Mouse (Mus musculus) intestine, embryonic 15.5 days (tissue): ENCODE measurements around the gene Hipk1. TPM values are rescaled to one million over a fixed set of nuclear protein-coding genes. Genes with fewer than 3 reads are reported as not detected.
A peak's percentile ranks its signal among the peaks of the same experiment; 100 is the strongest.
"Not testable (repeated sequence)": the region's sequence is repeated elsewhere in the genome, so short reads cannot be mapped to it uniquely, and the experiment has no call there.

ENCODE experiments used
- ATAC-seq: fragments of 200-750 bp; cut with Nextera tagmentation; 2 replicates; pipeline ENCODE4 v1.8.0; 2017; ENCODE audit warnings: moderate TSS enrichment, moderate library complexity
- H3K27ac ChIP-seq: fragments of 300-500 bp; sonication (generic); 2 replicates; pipeline ENCODE4 v1.5.1; 2015; ENCODE audit warnings: mild to moderate bottlenecking, inconsistent platforms
- H3K27me3 ChIP-seq: fragments of 300-500 bp; sonication (generic); replicated peaks from 2 replicates; pipeline ENCODE4 v1.6.1; 2015; ENCODE audit warnings: inconsistent platforms
- H3K36me3 ChIP-seq: fragments of 300-500 bp; sonication (generic); 2 replicates; pipeline ENCODE4 v1.6.1; 2015; ENCODE audit warnings: inconsistent platforms
- H3K4me1 ChIP-seq: fragments of 300-500 bp; sonication (generic); replicated peaks from 2 replicates; pipeline ENCODE4 v1.6.1; 2015; ENCODE audit warnings: inconsistent platforms
- H3K4me2 ChIP-seq: fragments of 300-500 bp; sonication (generic); replicated peaks from 2 replicates; pipeline ENCODE4 v1.6.1; 2015; ENCODE audit warnings: mild to moderate bottlenecking, inconsistent platforms
- H3K4me3 ChIP-seq: fragments of 300-500 bp; sonication (generic); replicated peaks from 2 replicates; pipeline ENCODE4 v1.5.1; 2015; ENCODE audit warnings: inconsistent platforms
- H3K9ac ChIP-seq: fragments of 300-500 bp; sonication (generic); 2 replicates; pipeline ENCODE4 v1.6.1; 2015; ENCODE audit warnings: inconsistent platforms
- H3K9me3 ChIP-seq: fragments of 300-500 bp; sonication (generic); 2 replicates; pipeline ENCODE4 v1.6.1; 2016; ENCODE audit warnings: inconsistent platforms
- WGBS: fragments of 180-500 bp; shearing (Covaris S2); methylation state at CpG from one replicate; pipeline ENCODE4 v1.1.7; 2015; 5-methylcytosine and 5-hydroxymethylcytosine counted together
- polyA plus RNA-seq: library from polyadenylated mRNA; unstranded; fragments of >200 nt; fragmentation: Nextera tagmentation; extraction: Ambion mirVana; gene quantifications from 2 replicates; pipeline ENCODE4 v1.2.1, GENCODE M21; 2015

The Hipk1 gene
- 8.7 and 9.8 TPM in 2 replicates for polyA plus RNA-seq

- Histone ChIP-seq H3K27ac (peak within 1 kb of the TSS; percentile 91), H3K9me3 (no peaks in the 10 kb centered on the region), H3K4me2 (peak within 1 kb of the TSS; percentile 69), H3K36me3 (no peaks in the 10 kb centered on the region), H3K4me1 (no peaks in the 10 kb centered on the region), H3K27me3 (no peaks in the 10 kb centered on the region), H3K9ac (peak within 1 kb of the TSS; percentile 97), H3K4me3 (peak within 1 kb of the TSS; percentile 98)
- 9% methylated on average over 49 of the region's 49 CpGs for WGBS
- ATAC-seq = peak; percentile 97
Measured at GRCm38 (mm10) chr3:103791230-103792110, at the start of gene Hipk1. Hipk1 (minus strand) TSS chr3:103791563.

- H3K27ac ChIP-seq, H3K4me3 ChIP-seq, H3K9ac ChIP-seq, H3K27me3 ChIP-seq, H3K4me1 ChIP-seq, ATAC-seq, H3K4me2 ChIP-seq, H3K36me3 ChIP-seq, H3K9me3 ChIP-seq: not testable (repeated sequence)
- WGBS = 88% methylated on average over 7 of the region's 7 CpGs
Measured at GRCm38 (mm10) chr3:103840946-103841345, 49.6 kb upstream of the Hipk1 start.

- not testable (repeated sequence) for H3K9ac ChIP-seq, H3K36me3 ChIP-seq, H3K27ac ChIP-seq, ATAC-seq, H3K4me1 ChIP-seq, H3K27me3 ChIP-seq, H3K9me3 ChIP-seq, H3K4me3 ChIP-seq, H3K4me2 ChIP-seq
- 85% methylated on average over 3 of the region's 3 CpGs for WGBS
Measured at GRCm38 (mm10) chr3:103840195-103840594, 48.8 kb upstream of the Hipk1 start.

GRCm38 (mm10) chr3:103839711-103840110 lies 48.3 kb upstream of the Hipk1 start:
- H3K4me1 ChIP-seq = no peaks in the 10 kb centered on the region
- ATAC-seq = no peak
- 96% methylated on average over 6 of the region's 6 CpGs for WGBS
- H3K36me3 ChIP-seq = no peaks in the 10 kb centered on the region
- H3K27me3 ChIP-seq = no peaks in the 10 kb centered on the region
- H3K4me3 ChIP-seq = no peak overlapping the region
- H3K27ac ChIP-seq = no peak overlapping the region
- H3K9ac ChIP-seq = no peak overlapping the region
- H3K4me2 ChIP-seq = no peak overlapping the region
- no peaks in the 10 kb centered on the region for H3K9me3 ChIP-seq

GRCm38 (mm10) chr3:103836453-103836852 lies 45.1 kb upstream of the Hipk1 start:
- Histone ChIP-seq H3K27me3 (no peaks in the 10 kb centered on the region), H3K9ac (no peak overlapping the region), H3K4me1 (no peaks in the 10 kb centered on the region), H3K4me2 (no peak overlapping the region), H3K4me3 (no peak overlapping the region), H3K9me3 (no peaks in the 10 kb centered on the region), H3K27ac (no peak overlapping the region), H3K36me3 (no peaks in the 10 kb centered on the region)
- ATAC-seq = no peak
- 98% methylated on average over 5 of the region's 5 CpGs for WGBS

- 80% methylated on average over 10 of the region's 10 CpGs for WGBS
Measured at GRCm38 (mm10) chr3:103835951-103836310, 44.6 kb upstream of the Hipk1 start.

GRCm38 (mm10) chr3:103835272-103835950 lies 44.0 kb upstream of the Hipk1 start:
- no peak overlapping the region for H3K9ac ChIP-seq
- H3K4me1 ChIP-seq = no peaks in the 10 kb centered on the region
- no peak overlapping the region for H3K27ac ChIP-seq
- H3K4me2 ChIP-seq = no peak overlapping the region
- H3K27me3 ChIP-seq = no peaks in the 10 kb centered on the region
- 76% methylated on average over 6 of the region's 6 CpGs for WGBS
- ATAC-seq = no peak
- no peak overlapping the region for H3K4me3 ChIP-seq
- no peaks in the 10 kb centered on the region for H3K9me3 ChIP-seq
- H3K36me3 ChIP-seq = no peaks in the 10 kb centered on the region

More at GRCm38 (mm10) chr3:103835951-103836310, 44.6 kb upstream of the Hipk1 start:
- Histone ChIP-seq H3K36me3 (no peaks in the 10 kb centered on the region), H3K27me3 (no peaks in the 10 kb centered on the region), H3K4me1 (no peaks in the 10 kb centered on the region), H3K9ac (no peak overlapping the region), H3K27ac (no peak overlapping the region), H3K4me3 (no peak overlapping the region), H3K4me2 (no peak overlapping the region), H3K9me3 (no peaks in the 10 kb centered on the region)
- no peak for ATAC-seq

GRCm38 (mm10) chr3:103834001-103834400 lies 42.6 kb upstream of the Hipk1 start:
- Histone ChIP-seq H3K4me3 (no peak overlapping the region), H3K27me3 (no peaks in the 10 kb centered on the region), H3K4me2 (no peak overlapping the region), H3K9me3 (no peaks in the 10 kb centered on the region), H3K4me1 (no peaks in the 10 kb centered on the region), H3K9ac (no peak overlapping the region), H3K36me3 (no peaks in the 10 kb centered on the region), H3K27ac (no peak overlapping the region)
- WGBS = 64% methylated on average over 2 of the region's 2 CpGs
- peak; percentile 77 for ATAC-seq

- H3K27me3 ChIP-seq = no peaks in the 10 kb centered on the region
- H3K4me2 ChIP-seq = no peak within 1 kb of the TSS
- H3K27ac ChIP-seq = no peak within 1 kb of the TSS
- no peak within 1 kb of the TSS for H3K4me3 ChIP-seq
- H3K36me3 ChIP-seq = no peaks in the 10 kb centered on the region
- H3K4me1 ChIP-seq = no peaks in the 10 kb centered on the region
- ATAC-seq = peak; percentile 44; the same call in 1 of the 2 replicates
- H3K9me3 ChIP-seq = no peaks in the 10 kb centered on the region
- H3K9ac ChIP-seq = no peak within 1 kb of the TSS
Measured at GRCm38 (mm10) chr3:103832426-103832825, 41.1 kb upstream of the Hipk1 start, which contains the start of gene Bcl2l15. Bcl2l15 (plus strand) TSS chr3:103832601.

- 82% methylated on average over 7 of the region's 7 CpGs for WGBS
Measured at GRCm38 (mm10) chr3:103831146-103831545, 39.8 kb upstream of the Hipk1 start.

GRCm38 (mm10) chr3:103830681-103831080 lies 39.3 kb upstream of the Hipk1 start:
- not testable (repeated sequence) for ATAC-seq, H3K4me3 ChIP-seq, H3K4me2 ChIP-seq, H3K4me1 ChIP-seq, H3K9ac ChIP-seq, H3K36me3 ChIP-seq, H3K27ac ChIP-seq, H3K9me3 ChIP-seq, H3K27me3 ChIP-seq
- 55% methylated on average over 1 of the region's 1 CpGs for WGBS

More at GRCm38 (mm10) chr3:103831146-103831545, 39.8 kb upstream of the Hipk1 start:
- no peaks in the 10 kb centered on the region for H3K4me1 ChIP-seq
- no peak overlapping the region for H3K4me2 ChIP-seq
- no peaks in the 10 kb centered on the region for H3K9me3 ChIP-seq
- H3K36me3 ChIP-seq = no peaks in the 10 kb centered on the region
- no peak overlapping the region for H3K4me3 ChIP-seq
- no peak for ATAC-seq
- H3K27ac ChIP-seq = no peak overlapping the region
- H3K9ac ChIP-seq = no peak overlapping the region
- no peaks in the 10 kb centered on the region for H3K27me3 ChIP-seq

GRCm38 (mm10) chr3:103829036-103829435 lies 37.7 kb upstream of the Hipk1 start:
- no peak for ATAC-seq

More at GRCm38 (mm10) chr3:103829036-103829435, 37.7 kb upstream of the Hipk1 start:
- Histone ChIP-seq H3K9ac (no peak overlapping the region), H3K36me3 (no peaks in the 10 kb centered on the region), H3K4me1 (no peaks in the 10 kb centered on the region), H3K4me3 (no peak overlapping the region), H3K27ac (no peak overlapping the region), H3K9me3 (no peaks in the 10 kb centered on the region), H3K4me2 (no peak overlapping the region), H3K27me3 (no peaks in the 10 kb centered on the region)
- WGBS = 85% methylated on average over 3 of the region's 3 CpGs
